Mouse (Mus musculus) brain, embryonic 14.5 days (tissue): ENCODE data around the gene Rgma.

ENCODE experiments used
- CTCF ChIP-seq: fragments of 200-500 bp; IDR thresholded peaks from 2 replicates; pipeline ENCODE4 v1.5.1; 2012; ENCODE audit warnings: inconsistent platforms, mild to moderate bottlenecking, moderate library complexity, borderline replicate concordance; ENCODE audit not compliant: insufficient read depth, insufficient read length; ENCODE audit errors: extremely low read depth
- POLR2A ChIP-seq: fragments of 200-500 bp; IDR thresholded peaks from 2 replicates; pipeline ENCODE4 v1.6.1; 2012; ENCODE audit warnings: mild to moderate bottlenecking, inconsistent platforms, borderline replicate concordance; ENCODE audit not compliant: poor library complexity, insufficient read depth, insufficient read length, severe bottlenecking; ENCODE audit errors: extremely low read depth

GRCm38 (mm10) chr7:73398806-73399442, 23.6 kb downstream of the Rgma start:
- TF ChIP-seq POLR2A (no peak), CTCF (no peak)
